Mouse (Mus musculus): Measurements from ENCODE around the gene Kirrel. TPM values are rescaled to one million over a fixed set of nuclear protein-coding genes. Genes with fewer than 3 reads are reported as not detected.

Kirrel gene
- total and polyA plus RNA-seq, 2 experiments from 2014 or later = 2.2 to 6.9 TPM

DNA sequence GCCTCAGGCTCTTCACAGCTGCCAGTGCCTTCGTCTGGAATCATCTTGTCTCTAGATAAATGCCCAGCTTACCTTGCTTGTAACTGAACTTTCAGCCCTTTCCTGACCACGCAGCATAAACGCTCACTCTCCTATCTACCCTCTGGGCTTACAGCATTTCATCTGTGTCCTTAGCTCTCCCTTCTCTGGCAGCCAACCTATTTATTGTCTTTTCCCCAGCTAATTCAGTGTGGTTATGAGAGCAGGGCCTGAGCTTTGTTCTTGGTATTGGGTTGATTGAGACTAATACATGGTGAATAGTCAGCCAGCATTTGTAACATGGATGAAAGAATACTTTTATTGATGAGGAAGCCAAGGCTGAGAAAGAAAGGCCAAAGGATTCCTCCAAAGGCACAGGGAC is 102.4 kb downstream of the Kirrel start:
- ATAC-seq (no peak), DNase-seq (no peak)
- Histone ChIP-seq H3K9me3 (ENCODE audit: low read length) (no peaks in the 10 kb centered on the region), H3K27ac (ENCODE audit: low read depth, low read length) (no peak overlapping the region), H3K9ac (no peak overlapping the region), H3K4me2 (ENCODE audit: low read depth) (no peak overlapping the region), H3K36me3 (ENCODE audit: insufficient read depth) (no peaks in the 10 kb centered on the region), H3K4me3 (ENCODE audit: low read depth, low read length) (no peak overlapping the region), H3K27me3 (ENCODE audit: insufficient read depth, low read length) (no peaks in the 10 kb centered on the region), H3K4me1 (ENCODE audit: insufficient read depth) (no peaks in the 10 kb centered on the region)
- no peak for TF ChIP-seq CTCF (IDR thresholded peaks at IDR 0.05; ENCODE audit: low read depth)
- WGBS = 52% methylated on average over 3 of the region's 3 CpGs

- Histone ChIP-seq H3K4me3 (ENCODE audit: low read depth, low read length) (no peak overlapping the region), H3K36me3 (ENCODE audit: insufficient read depth) (no peaks in the 10 kb centered on the region)
Measured at GRCm38 (mm10) chr3:87067396-87067975, 107.1 kb downstream of the Kirrel start.

GRCm38 (mm10) chr3:87053939-87054338 is 120.6 kb downstream of the Kirrel start:
- H3K27ac ChIP-seq (ENCODE audit: low read depth, low read length) = no peak overlapping the region
- no peak overlapping the region for H3K9ac ChIP-seq
- no peak overlapping the region for H3K4me2 ChIP-seq (ENCODE audit: low read depth)
- no peaks in the 10 kb centered on the region for H3K27me3 ChIP-seq (ENCODE audit: insufficient read depth, low read length)
- TF ChIP-seq CTCF (IDR thresholded peaks at IDR 0.05; ENCODE audit: low read depth) = no peak
- ATAC-seq (no peak), DNase-seq (no peak)
- H3K4me1 ChIP-seq (ENCODE audit: insufficient read depth) = no peaks in the 10 kb centered on the region
- no peak overlapping the region for H3K4me3 ChIP-seq (ENCODE audit: low read depth, low read length)
- 73% methylated on average over 1 of the region's 1 CpGs for WGBS
- H3K36me3 ChIP-seq (ENCODE audit: insufficient read depth) = no peaks in the 10 kb centered on the region
- H3K9me3 ChIP-seq (ENCODE audit: low read length) = no peaks in the 10 kb centered on the region

More at GRCm38 (mm10) chr3:87067396-87067975, 107.1 kb downstream of the Kirrel start:
- Histone ChIP-seq H3K9me3 (ENCODE audit: low read length) (no peaks in the 10 kb centered on the region), H3K27me3 (ENCODE audit: insufficient read depth, low read length) (no peaks in the 10 kb centered on the region), H3K27ac (ENCODE audit: low read depth, low read length) (no peak overlapping the region), H3K4me2 (ENCODE audit: low read depth) (no peak overlapping the region), H3K4me1 (ENCODE audit: insufficient read depth) (no peaks in the 10 kb centered on the region), H3K9ac (no peak overlapping the region)
- TF ChIP-seq CTCF (IDR thresholded peaks at IDR 0.05; ENCODE audit: low read depth) = no peak
- 84% methylated on average over 8 of the region's 8 CpGs for WGBS
- no peak for ATAC-seq
- no peak for DNase-seq

DNA sequence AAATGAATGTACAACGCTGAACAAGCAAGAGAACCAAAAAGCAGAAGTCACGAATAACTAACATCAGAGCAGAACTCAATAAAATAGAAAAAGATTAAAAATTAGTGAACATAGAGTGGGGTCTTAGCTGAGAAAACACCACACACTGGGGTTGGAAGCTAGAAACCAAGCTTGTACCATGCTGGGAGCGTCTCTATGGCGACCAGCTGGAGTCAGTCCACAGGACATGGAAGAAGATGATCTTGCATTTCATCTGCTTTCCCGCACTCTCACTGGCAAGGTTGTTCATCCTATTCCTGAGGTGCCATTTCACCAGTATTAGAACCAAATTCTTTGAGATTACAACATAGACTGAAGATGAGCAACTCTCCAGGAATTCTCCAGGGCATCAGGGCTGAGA is 126.7 kb downstream of the Kirrel start:
- H3K36me3 ChIP-seq (ENCODE audit: insufficient read depth) = no peaks in the 10 kb centered on the region
- no peaks in the 10 kb centered on the region for H3K9me3 ChIP-seq (ENCODE audit: low read length)
- no peak overlapping the region for H3K9ac ChIP-seq
- no peak overlapping the region for H3K27ac ChIP-seq (ENCODE audit: low read depth, low read length)
- no peak for DNase-seq
- H3K4me1 ChIP-seq (ENCODE audit: insufficient read depth) = 0 out of 2 replicates have a peak, but pooled peaks cover 2% of the 10 kb centered on the region
- no peaks in the 10 kb centered on the region for H3K27me3 ChIP-seq (ENCODE audit: insufficient read depth, low read length)
- 82% methylated on average over 5 of the region's 5 CpGs for WGBS
- TF ChIP-seq CTCF (IDR thresholded peaks at IDR 0.05; ENCODE audit: low read depth) = no peak
- H3K4me3 ChIP-seq (ENCODE audit: low read depth, low read length) = no peak overlapping the region
- no peak overlapping the region for H3K4me2 ChIP-seq (ENCODE audit: low read depth)
- ATAC-seq = no peak

GRCm38 (mm10) chr3:87041733-87042132 is 132.8 kb downstream of the Kirrel start:
- ATAC-seq = no peak
- 84% methylated on average over 2 of the region's 2 CpGs for WGBS
- TF ChIP-seq CTCF (IDR thresholded peaks at IDR 0.05; ENCODE audit: low read depth) = no peak

DNA sequence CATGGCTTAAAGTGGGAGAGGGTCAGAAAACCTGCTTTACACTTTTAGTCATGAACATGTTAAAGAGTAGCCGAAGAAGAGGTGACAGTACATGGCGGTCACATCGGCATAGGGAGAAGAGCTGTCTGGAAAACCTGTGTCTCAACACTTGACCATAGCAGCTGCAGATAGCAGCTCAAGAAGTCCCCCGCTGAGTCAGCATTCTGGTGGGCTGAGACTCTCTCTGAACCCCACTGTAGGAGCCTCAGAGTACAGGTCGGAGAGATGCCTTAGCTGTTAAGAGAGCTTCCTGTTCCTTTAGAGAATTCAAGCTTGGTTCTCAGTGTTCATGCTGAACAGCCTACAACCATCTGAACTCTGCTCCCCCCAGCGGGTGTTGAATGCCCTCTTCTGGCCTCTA is 136.0 kb downstream of the Kirrel start:
- no peaks in the 10 kb centered on the region for H3K9me3 ChIP-seq (ENCODE audit: low read length)
- no peak overlapping the region for H3K9ac ChIP-seq
- ATAC-seq = no peak
- TF ChIP-seq CTCF (IDR thresholded peaks at IDR 0.05; ENCODE audit: low read depth) = no peak
- H3K27ac ChIP-seq (ENCODE audit: low read depth, low read length) = no peak overlapping the region
- no peak overlapping the region for H3K4me3 ChIP-seq (ENCODE audit: low read depth, low read length)
- H3K27me3 ChIP-seq (ENCODE audit: insufficient read depth, low read length) = no peaks in the 10 kb centered on the region
- WGBS = 91% methylated on average over 6 of the region's 6 CpGs
- H3K4me1 ChIP-seq (ENCODE audit: insufficient read depth) = no peaks in the 10 kb centered on the region
- DNase-seq = no peak
- H3K36me3 ChIP-seq (ENCODE audit: insufficient read depth) = no peaks in the 10 kb centered on the region
- no peak overlapping the region for H3K4me2 ChIP-seq (ENCODE audit: low read depth)

More at GRCm38 (mm10) chr3:87041733-87042132, 132.8 kb downstream of the Kirrel start:
- Histone ChIP-seq H3K9me3 (ENCODE audit: low read length) (no peaks in the 10 kb centered on the region), H3K4me2 (ENCODE audit: low read depth) (no peak overlapping the region), H3K9ac (no peak overlapping the region), H3K4me1 (ENCODE audit: insufficient read depth) (no peaks in the 10 kb centered on the region), H3K4me3 (ENCODE audit: low read depth, low read length) (no peak overlapping the region), H3K36me3 (ENCODE audit: insufficient read depth) (no peaks in the 10 kb centered on the region), H3K27ac (ENCODE audit: low read depth, low read length) (no peak overlapping the region), H3K27me3 (ENCODE audit: insufficient read depth, low read length) (no peaks in the 10 kb centered on the region)
- DNase-seq = no peak

GRCm38 (mm10) chr3:87034061-87034460 is 140.5 kb downstream of the Kirrel start:
- TF ChIP-seq CTCF (IDR thresholded peaks at IDR 0.05; ENCODE audit: low read depth) = no peak
- Histone ChIP-seq H3K9me3 (ENCODE audit: low read length) (no peaks in the 10 kb centered on the region), H3K4me1 (ENCODE audit: insufficient read depth) (no peaks in the 10 kb centered on the region), H3K27me3 (ENCODE audit: insufficient read depth, low read length) (no peaks in the 10 kb centered on the region), H3K9ac (no peak overlapping the region), H3K27ac (ENCODE audit: low read depth, low read length) (no peak overlapping the region), H3K4me2 (ENCODE audit: low read depth) (no peak overlapping the region), H3K4me3 (ENCODE audit: low read depth, low read length) (no peak overlapping the region), H3K36me3 (ENCODE audit: insufficient read depth) (no peaks in the 10 kb centered on the region)
- 93% methylated on average over 4 of the region's 4 CpGs for WGBS
- ATAC-seq (no peak), DNase-seq (no peak)

All from forebrain, postnatal 0 days (tissue).